Mouse (Mus musculus) right cerebral cortex, postnatal 14 days (tissue): Measurements from ENCODE around the gene Rpl11.
"Not testable (repeated sequence)": the region's sequence is repeated elsewhere in the genome, so short reads cannot be mapped to it uniquely, and the experiment has no call there.

Source experiments
- DNase-seq: peaks from one replicate; pipeline ENCODE4 v3.0.0; 2022

Rpl11 gene

GRCm38 (mm10) chr4:136022924-136023323, 30.3 kb downstream of the Rpl11 start:
- no peak for DNase-seq

DNA sequence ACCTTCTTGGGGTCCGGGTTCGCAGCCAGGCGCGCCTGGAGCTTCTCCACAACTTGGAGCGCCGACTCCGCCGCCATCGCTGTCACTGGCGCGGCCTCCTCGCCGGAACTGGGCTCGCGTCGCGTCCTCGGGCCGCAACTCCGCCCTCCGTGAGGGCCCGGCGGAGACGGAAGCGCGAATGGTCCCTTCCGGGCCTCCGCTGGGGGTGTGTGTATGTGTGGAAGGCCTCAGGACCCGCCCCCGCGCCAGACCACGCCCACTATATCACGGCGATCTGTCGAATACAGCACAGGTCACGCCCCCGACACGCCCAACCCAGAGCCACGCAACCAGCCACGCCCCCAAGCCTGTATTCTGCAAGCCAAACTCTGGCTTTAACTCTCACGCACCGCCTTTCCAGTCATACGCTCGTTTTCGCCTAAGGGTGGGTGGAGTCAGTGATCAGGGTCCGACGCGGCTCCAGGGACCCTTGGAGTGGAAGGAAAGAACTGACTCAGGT, 31.6 kb downstream of the Rpl11 start, which contains the start of gene Eloa:
TSS of gene Eloa (minus strand) at position 215 of the 499 bp plus-strand sequence.
- DNase-seq, result peak; percentile 99

GRCm38 (mm10) chr4:136020743-136021548, 32.3 kb downstream of the Rpl11 start:
- peak; percentile 9 for DNase-seq

GRCm38 (mm10) chr4:136016059-136016602, 37.1 kb downstream of the Rpl11 start:
- DNase-seq, result no peak

DNA sequence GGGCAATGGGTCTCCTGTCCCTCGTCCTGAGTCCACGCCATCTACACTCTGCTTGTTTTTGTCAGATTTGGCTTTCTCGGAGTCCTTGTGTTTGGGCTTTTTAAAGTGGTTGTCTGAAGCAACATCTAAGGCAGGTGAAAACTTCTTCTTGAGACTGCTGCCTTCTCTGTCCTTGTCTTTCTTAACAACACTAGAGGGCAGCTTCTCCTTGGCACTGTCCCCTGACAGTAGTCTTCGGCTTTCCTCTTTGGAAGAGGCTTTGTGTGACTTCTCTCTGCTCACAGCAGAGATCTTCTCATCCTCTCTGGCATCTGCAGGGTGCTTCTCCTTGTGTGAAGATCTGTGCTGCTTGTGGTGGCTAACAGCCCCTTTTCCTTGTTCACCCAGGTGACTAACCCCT, 42.6 kb downstream of the Rpl11 start:
- DNase-seq, result no peak

DNA sequence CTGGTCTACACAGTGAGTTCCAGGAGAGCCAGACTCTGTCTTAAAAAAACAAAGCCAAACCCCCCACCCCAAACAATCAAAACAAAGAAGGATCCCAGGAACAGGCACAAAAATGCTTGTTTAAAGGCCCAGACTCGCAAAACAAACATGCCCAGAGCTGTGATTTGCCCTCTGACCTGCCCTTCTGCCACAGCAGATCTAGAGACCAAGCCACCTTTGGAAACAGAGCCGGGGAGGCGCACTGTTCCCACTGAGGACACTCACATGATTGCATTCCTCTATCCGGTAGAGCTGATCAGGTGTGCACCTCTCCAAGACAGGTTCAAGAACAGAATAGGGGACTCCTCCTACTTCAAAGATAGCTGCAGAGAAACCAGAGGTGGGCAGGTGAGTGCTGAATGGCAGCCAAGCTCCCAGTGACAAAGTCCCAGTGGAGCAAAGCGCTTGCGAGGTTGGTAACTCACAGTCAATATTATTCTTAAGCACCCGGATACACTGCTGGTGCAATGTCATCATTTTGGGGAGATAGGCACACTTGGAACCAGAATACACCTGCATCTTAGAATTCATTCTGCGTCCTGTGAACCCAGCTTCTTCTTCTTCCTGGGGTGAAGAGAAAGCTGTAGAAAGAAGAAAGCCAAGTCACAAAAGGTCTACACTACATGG, 44.3 kb downstream of the Rpl11 start:
- no peak for DNase-seq

DNA sequence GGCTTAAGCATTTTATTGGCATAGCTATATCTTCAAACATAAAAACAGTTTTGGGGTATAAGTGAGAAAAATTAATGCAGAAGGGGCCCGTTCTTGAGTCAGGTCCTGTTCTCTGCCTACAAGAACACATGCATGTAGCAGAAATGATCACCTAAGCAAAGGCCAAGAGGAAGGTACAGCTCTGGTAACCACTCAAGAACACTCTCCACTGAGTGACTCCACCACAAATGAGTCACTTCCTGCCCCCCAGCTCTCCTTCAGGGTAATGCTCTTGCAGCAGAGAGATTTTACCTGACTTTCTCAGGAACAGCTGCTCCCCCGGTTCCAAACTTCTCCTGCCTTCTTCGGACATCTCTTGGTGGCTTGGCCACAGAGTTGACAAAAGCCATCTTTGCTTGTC, 46.4 kb downstream of the Rpl11 start:
- DNase-seq, result no peak

DNA sequence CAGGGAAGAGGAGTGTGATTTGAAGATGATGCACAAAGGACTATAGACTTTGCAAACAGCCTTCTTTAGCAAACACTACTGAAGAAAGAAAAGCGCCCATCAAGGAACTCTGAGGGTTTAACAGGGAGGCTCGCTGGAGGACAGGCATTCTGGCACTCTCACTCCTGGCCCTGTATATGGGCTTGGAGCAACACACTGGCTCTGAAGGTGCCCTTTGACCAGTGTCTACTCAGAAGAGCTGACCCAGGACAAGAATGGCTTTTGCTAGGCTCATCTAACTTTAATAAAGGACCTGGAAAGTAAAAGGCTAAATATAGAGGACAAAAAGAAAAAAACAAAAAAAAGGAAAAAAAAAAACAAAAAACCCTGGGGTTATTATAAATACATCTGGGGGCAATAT, 48.3 kb downstream of the Rpl11 start:
- no peak for DNase-seq

- no peak for DNase-seq
These were observed 49.0 kb downstream of the Rpl11 start for GRCm38 (mm10) chr4:136004107-136004675.

- no peak for DNase-seq
These were observed 58.1 kb downstream of the Rpl11 start for GRCm38 (mm10) chr4:135995118-135995517.

DNA sequence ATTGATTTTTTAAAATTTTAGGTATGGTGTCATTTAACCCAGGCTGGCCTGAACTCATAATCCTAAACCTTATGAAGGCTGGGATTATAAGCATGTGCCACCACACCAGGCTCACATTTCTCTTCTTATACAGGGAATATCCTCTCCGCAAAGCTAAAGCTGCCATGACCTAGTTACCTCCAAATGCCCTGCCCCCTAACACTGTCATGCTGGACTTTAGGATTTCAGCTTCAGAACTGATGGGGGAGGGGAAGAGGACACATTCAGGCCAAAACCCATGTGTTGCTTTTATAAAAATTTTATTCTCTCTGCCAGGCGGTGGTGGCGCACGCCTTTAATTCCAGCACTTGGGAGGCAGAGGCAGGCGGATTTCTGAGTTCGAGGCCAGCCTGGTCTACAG, 59.3 kb downstream of the Rpl11 start:
- no peak for DNase-seq

- DNase-seq, result no peak
These were observed 65.5 kb downstream of the Rpl11 start for GRCm38 (mm10) chr4:135987714-135988113.

DNA sequence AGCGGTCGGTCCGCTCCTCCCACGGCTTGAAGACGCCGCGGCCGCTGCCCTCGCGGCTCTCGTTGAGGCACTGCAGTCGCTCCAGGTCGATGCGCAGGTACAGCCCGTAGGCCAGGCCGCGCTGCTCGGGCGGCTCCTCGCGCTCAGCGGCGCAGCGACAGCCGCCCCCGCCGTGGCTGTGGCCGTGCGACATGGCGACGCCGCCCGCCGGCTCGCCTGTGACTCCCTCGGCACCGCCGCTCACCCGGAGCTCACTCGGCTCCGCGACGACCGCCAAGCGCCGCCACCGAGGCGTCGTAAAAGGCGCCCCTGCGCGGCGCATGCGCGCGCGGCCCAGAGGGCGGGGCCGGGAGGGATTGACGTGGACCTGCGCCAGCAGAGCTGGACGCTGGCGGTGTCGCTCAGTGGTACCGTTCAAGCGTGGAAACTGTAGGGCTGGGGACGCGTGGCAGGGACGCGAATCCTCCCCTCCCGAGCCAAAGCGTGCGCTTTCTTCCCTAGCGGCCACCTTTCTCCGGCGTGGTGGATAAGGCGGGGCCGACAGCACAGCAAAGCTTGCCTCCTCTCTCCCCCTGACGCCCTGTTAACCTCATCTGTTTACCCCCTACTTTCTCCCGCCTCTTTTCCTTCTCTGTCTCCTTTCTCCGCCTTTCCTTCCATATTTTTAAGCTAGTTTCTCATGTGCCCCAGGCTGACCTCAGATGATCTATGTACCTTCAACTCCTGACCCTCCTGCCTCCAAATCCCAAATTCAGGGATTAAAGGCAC, 66.1 kb downstream of the Rpl11 start, which contains the start of gene Pithd1:
TSS of gene Pithd1 (minus strand) at position 322 of the 768 bp plus-strand sequence.
- DNase-seq, result peak; percentile 91

GRCm38 (mm10) chr4:135986301-135986942, 66.8 kb downstream of the Rpl11 start:
- DNase-seq, result no peak

DNA sequence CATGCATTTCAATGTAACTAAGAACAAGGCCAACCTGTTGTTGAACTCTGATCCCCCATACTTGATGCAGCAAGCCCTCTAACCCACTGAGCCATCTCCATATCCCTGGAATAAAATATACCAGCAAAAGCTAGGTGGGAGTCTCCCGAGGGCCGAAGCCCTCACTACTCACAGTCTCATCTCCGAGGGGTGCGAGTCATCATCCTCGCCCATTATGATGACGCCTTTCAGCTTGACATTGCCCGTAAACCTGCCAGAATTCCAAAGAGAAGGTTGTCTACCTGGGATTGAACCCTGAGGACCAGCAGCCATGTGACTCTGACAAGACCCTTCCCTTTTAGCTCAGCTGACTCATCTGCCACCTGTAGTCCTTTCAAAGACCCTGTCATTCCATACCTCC, 67.5 kb downstream of the Rpl11 start:
- DNase-seq, result no peak

GRCm38 (mm10) chr4:135985193-135985592, 68.0 kb downstream of the Rpl11 start:
- DNase-seq, result no peak

DNA sequence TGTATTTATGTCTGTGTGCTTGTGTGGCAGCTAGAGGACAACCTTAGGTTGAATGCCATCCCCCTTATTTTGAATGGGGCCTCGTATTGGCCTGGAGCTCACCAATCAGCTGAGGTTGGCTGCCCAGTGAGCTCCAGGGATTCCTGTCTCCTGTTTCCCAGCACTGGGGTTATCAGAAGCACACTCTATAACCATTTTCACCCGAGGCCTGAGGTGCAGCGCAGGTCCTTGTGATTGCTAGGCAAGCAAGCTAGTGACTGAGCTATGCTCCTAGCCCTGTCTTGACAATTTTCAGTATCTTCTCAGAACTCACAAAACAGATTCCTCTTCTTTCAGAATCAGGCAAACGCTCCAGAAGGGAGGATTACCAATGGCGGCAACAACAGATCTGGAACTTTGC, 68.7 kb downstream of the Rpl11 start:
- DNase-seq, result no peak

DNA sequence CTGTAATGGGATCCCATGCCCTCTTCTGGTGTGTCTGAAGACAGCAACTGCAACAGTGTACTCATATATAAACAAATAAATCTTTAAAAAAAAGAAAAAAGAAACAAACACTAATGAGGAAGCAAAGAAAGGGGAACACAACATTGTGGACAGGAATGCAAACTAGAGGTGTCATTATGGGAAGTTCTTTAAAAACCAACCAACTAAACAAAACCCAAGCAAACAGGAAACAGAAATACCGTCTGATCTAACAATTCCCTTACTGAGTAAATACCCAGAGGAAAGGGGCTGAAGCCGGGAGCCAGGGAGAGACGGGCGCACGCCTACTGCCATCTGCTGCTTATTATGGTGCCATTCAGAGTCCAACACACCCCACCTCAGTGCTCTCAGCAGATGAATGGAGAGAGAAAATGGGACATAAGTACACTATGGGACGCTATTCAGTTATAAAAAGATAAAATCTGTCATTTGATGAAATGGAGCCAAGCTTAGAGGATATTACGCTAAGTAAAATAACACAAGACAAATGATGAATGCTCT, 71.6 kb downstream of the Rpl11 start:
- peak; percentile 51 for DNase-seq

GRCm38 (mm10) chr4:135980223-135980622, 73.0 kb downstream of the Rpl11 start:
- DNase-seq, result not testable (repeated sequence)
